Mouse (Mus musculus) brown adipose tissue, adult 24 weeks (tissue): ENCODE measurements at regions not wholly inside any gene's neighbourhood (a gene's known extent, or its start where the extent isn't known, plus 50 kb on each side); places are given as distances from the start of the nearest gene placed in this dataset.
"Not testable (repeated sequence)": the region's sequence is repeated elsewhere in the genome, so short reads cannot be mapped to it uniquely, and the experiment has no call there.

ENCODE experiments used
- H3K27ac ChIP-seq: fragments of 200-500 bp; replicated peaks from 2 replicates; pipeline ENCODE4 v1.5.1; 2012; ENCODE audit warnings: low read depth, mild to moderate bottlenecking, low read length
- H3K4me1 ChIP-seq: fragments of 200-500 bp; 2 replicates; pipeline ENCODE4 v1.6.1; 2012; ENCODE audit warnings: low read length, mixed read lengths; ENCODE audit not compliant: control insufficient read depth, insufficient read depth, insufficient read length
- H3K4me3 ChIP-seq: fragments of 200-500 bp; 2 replicates; pipeline ENCODE4 v1.5.1; 2012; ENCODE audit warnings: low read depth, mild to moderate bottlenecking, low read length, moderate library complexity; ENCODE audit not compliant: insufficient read depth

DNA sequence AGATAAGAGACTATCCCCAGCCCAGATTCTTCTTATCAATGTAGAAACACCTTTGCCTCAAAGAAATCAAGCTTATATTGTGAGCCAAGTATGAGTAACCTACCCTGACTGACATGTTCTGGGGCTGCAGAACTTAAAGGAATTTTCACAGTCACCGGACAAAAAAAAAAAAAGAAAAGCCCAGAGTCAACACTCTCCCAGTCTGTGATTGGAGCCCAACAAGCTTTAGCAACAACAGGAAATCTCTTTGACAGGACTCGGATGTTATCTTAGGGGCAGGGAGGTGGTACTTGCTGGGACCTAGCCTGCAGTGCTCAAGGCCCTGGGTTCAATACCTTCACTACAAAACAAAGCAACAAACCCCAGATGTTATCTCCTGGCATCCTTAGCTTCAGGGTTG, 114.2 kb downstream of the Nectin1 start:
- Histone ChIP-seq H3K27ac (no peak overlapping the region), H3K4me3 (no peak overlapping the region), H3K4me1 (no peaks in the 10 kb centered on the region)

DNA sequence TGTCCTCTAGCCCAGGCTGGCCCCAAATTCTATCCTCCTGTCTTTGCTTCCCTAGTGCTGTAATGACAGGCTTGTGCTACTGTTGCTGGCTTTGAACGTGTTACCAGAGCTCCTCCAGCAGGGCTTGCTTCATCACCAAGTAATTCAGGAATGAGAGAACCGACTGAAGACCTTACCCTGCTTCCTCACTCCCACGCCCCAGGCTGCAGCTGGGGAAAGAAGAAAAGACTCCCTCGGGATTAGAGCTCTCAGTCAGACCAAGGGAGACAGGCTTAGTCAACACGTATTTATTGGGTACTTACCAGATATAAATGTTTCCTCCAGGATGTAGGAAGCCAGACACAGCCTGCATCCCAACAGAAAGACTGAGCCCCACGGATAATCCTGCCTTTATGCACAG, 115.0 kb downstream of the Nectin1 start:
- Histone ChIP-seq H3K4me3 (no peak overlapping the region), H3K27ac (no peak overlapping the region), H3K4me1 (no peaks in the 10 kb centered on the region)

- Histone ChIP-seq H3K4me3 (no peak overlapping the region), H3K27ac (no peak overlapping the region), H3K4me1 (no peaks in the 10 kb centered on the region)
These were observed 116.5 kb downstream of the Nectin1 start for GRCm38 (mm10) chr9:43860264-43860663.

- H3K4me3 ChIP-seq, result no peak overlapping the region
- no peak overlapping the region for H3K27ac ChIP-seq
- no peaks in the 10 kb centered on the region for H3K4me1 ChIP-seq
These were observed 117.6 kb downstream of the Nectin1 start for GRCm38 (mm10) chr9:43861375-43861774.

- H3K4me3 ChIP-seq, H3K27ac ChIP-seq, H3K4me1 ChIP-seq: not testable (repeated sequence)
These were observed 118.2 kb downstream of the Nectin1 start for GRCm38 (mm10) chr9:43862034-43862433.

- H3K4me1 ChIP-seq, result no peaks in the 10 kb centered on the region
- no peak overlapping the region for H3K27ac ChIP-seq
- no peak overlapping the region for H3K4me3 ChIP-seq
These were observed 120.0 kb downstream of the Nectin1 start for GRCm38 (mm10) chr9:43863609-43864397.

DNA sequence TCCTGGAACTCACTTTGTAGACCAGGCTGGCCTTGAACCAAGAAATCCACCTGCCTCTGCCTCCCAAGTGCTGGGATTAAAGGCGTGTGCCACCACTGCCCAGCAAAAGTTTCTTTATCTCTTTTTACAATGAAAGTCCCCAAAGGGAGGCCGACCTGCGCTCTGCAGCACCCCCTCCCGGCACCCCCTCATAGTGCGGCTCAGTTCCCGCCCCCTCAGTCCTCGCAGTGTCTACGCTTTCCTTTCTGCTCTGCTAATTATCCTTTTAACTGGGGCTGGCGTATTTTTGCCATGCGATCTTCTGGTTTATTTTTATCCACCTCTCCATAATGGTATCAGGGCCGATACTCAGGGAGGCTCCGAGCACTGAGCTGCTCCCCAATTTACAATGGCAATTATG, 123.0 kb downstream of the Nectin1 start:
- H3K4me1 ChIP-seq, result no peaks in the 10 kb centered on the region
- no peak overlapping the region for H3K4me3 ChIP-seq
- no peak overlapping the region for H3K27ac ChIP-seq

- Histone ChIP-seq H3K4me1 (no peaks in the 10 kb centered on the region), H3K4me3 (no peak overlapping the region), H3K27ac (no peak overlapping the region)
These were observed 130.1 kb downstream of the Nectin1 start for GRCm38 (mm10) chr9:43873841-43874240.

GRCm38 (mm10) chr9:43874332-43874731, 130.5 kb downstream of the Nectin1 start:
- Histone ChIP-seq H3K27ac (no peak overlapping the region), H3K4me3 (no peak overlapping the region), H3K4me1 (no peaks in the 10 kb centered on the region)

DNA sequence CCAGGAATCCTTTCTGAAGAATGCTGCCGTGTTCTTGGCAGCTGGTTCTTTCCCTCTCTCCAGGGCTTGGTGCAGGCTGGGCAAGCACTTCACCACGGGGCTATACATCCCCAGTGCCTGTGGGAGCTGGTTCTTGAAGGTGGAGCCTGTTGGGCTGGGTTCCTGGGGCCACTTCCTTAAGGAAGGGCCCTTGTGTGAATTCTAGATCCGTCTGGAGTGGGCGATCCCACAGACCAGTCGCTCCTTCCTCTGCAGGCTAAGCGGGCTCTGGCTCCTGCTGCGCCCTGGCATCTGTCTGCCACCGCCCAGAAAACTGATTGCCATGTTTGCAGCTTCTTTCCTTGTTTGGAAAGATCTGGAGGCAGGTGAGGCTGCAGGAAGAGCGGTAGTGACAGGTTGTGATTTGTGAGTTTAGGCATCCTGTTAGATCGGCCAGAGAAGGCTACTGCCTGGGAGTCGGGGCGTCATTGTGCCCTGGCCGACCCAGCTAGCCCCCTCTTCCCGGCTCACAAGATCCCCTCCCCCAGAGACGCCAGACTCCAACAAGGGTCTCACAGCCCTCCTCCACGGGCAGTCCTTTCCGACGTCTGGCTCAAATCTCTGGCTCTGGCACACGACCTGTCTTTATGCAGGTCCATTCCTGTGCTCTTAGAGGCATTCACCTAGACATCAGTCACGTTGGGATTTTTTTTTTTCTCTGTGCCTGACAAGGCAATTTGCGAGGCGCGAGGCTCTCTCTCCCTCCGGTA, 135.6 kb downstream of the Nectin1 start:
- no peak overlapping the region for H3K27ac ChIP-seq
- no peaks in the 10 kb centered on the region for H3K4me1 ChIP-seq
- no peak overlapping the region for H3K4me3 ChIP-seq

DNA sequence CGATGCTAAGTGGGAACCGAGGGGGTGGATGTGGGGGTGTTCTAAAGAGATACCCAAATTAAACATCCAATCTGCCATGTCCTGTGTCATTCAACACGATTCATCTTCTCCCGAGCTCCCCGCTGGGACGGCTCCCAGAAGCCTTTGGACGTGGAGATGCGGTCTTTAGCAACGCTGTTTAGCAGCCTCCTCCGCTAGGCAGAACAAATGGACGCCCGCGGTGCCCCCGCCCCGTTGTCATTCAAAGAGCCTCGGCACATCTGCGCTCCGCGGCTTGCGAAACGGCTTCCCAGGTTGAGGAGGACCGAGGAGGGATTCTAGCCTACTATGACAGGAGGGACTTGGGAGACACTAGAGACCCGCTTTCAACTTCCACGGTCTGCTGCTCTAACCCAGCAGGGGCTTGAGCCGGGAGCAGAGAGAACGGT, 136.2 kb downstream of the Nectin1 start:
- H3K4me1 ChIP-seq, result no peaks in the 10 kb centered on the region
- H3K4me3 ChIP-seq, result no peak overlapping the region
- no peak overlapping the region for H3K27ac ChIP-seq

GRCm38 (mm10) chr9:43893086-43893485, 149.3 kb downstream of the Nectin1 start:
- Histone ChIP-seq H3K4me3 (no peak overlapping the region), H3K4me1 (no peaks in the 10 kb centered on the region), H3K27ac (no peak overlapping the region)

- Histone ChIP-seq H3K27ac (no peak overlapping the region), H3K4me3 (no peak overlapping the region), H3K4me1 (no peaks in the 10 kb centered on the region)
These were observed 143.9 kb upstream of the Thy1 start for GRCm38 (mm10) chr9:43899239-43899638.

DNA sequence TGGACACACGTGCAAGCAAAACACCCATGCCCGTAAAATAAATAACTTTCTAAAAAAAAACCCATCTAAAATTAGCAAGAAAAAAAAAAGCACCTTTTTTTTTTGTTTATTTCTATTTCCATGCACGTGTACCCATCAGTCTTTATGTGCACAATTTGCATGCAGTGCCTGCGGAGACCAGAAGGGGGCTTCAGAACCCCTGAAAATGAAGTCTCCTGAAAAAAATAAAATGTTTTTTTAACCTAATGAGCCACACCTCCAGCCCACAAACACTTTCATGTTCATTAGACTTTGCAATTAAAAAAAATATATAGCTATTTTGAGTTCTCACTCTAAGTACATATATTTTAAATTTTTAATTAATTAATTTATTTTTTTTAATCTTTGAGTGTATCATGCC, 134.9 kb upstream of the Thy1 start:
- H3K4me1 ChIP-seq, result no peaks in the 10 kb centered on the region

DNA sequence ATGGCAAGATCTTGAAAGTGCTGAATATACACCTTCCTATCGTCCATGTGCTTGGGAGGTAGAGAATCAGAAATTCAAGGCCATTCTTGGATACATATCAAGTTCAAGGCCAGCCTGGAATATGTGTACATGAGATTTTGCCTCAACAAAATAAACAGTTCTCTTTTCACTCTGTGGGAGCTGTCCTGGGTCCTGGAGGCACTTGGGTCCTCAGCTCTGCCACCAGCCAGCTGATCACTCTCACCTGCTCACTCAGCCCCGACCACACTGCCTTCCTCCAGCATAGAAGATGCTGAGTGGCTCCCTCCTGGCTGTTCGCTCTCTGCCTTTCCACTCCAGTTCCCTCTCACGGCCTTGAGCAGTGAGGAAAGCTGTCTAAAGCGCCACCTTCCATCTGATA, 128.2 kb upstream of the Thy1 start:
- Histone ChIP-seq H3K4me1 (no peaks in the 10 kb centered on the region), H3K27ac (no peak overlapping the region), H3K4me3 (no peak overlapping the region)

More for the DNA sequence above, 134.9 kb upstream of the Thy1 start:
- no peak overlapping the region for H3K4me3 ChIP-seq
- H3K27ac ChIP-seq, result no peak overlapping the region

DNA sequence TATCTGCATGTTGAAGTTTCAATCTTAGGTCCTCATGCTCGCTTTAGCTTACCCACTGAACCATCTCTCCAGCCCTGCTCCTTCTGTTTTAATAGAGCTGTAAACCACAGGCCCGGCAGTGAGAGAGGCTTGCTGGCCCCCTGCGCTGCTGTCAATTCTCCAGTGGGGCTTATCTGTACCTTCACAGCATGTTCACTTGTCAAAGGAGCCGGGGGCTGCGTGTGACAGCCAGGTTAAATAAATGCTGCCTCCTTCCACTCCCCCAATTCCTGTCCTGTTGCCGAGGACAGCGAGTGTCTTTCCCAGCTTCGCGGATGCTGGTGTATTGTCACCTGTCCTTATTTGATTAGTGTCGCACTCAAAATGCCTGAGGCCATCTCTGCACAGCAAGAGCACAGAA, 125.7 kb upstream of the Thy1 start:
- Histone ChIP-seq H3K4me3 (no peak overlapping the region), H3K4me1 (no peaks in the 10 kb centered on the region), H3K27ac (no peak overlapping the region)
